Mouse (Mus musculus): Measurements from ENCODE around the gene Kcnq1.

DNA sequence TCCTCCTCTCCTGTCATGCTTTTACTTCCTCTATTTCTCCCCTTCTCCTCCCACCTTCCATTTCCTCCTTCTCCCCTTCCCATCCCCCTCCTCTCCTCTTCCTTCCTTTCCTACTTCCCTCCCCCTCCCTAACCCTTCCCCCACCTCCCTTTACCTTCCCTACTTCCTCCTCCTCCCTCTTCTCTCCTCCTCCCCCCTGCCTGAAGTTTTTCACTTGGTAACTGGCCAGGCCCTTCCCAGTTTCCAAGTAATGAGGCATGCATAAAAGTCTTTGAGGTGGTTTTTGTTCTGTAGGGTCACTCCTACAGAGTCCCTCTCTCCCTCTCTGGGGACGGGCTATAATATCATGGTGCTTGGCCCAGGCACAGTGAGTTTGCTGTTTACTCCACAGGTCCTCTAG, 13.2 kb downstream of the Kcnq1 start:
- TF ChIP-seq CTCF (IDR thresholded peaks at IDR 0.05; ENCODE audit: extremely low read depth, insufficient read depth, insufficient read length, insufficient replicate concordance): no peak
- TF ChIP-seq POLR2A (IDR thresholded peaks at IDR 0.05; ENCODE audit: low read depth, low read length): no peak
